In genomic region chr12:24758374-24758773, GRCm38 (mm10) we compare ENCODE assay signal across 8 mouse cellular contexts. TPM values are rescaled to one million over a fixed set of nuclear protein-coding genes. Genes with fewer than 3 reads are reported as not detected.
DNase-seq lines count a peak whose midpoint lies in the region; ATAC-seq and TF ChIP-seq lines count a peak whose summit lies in the region.

No protein-coding gene starts in this region.

- no peak for TF ChIP-seq CTCF in MEL (IDR thresholded peaks at IDR 0.05 in 2 of 3, conservative IDR thresholded peaks at IDR 0.05 in 1 of 3; ENCODE audit: control insufficient read depth in 1 of 3, insufficient read depth in 1 of 3, low read depth in 2 of 3, low read length in 3 of 3, poor library complexity in 1 of 3, severe bottlenecking in 1 of 3)

- H3K4me1 ChIP-seq in MEL (ENCODE audit: control insufficient read depth in 1 of 2, insufficient read depth in 2 of 2, low read length in 2 of 2), result peaks cover 10 to 12% of the 10 kb centered on the region in 2 experiments
- H3K4me1 ChIP-seq in forebrain, embryonic 13.5 days, result peaks cover 14% of the 10 kb centered on the region
- peaks cover 6% of the 10 kb centered on the region for H3K4me1 ChIP-seq in midbrain, embryonic 16.5 days (ENCODE audit: control insufficient read depth, insufficient read depth, low read length)

- H3K9ac ChIP-seq in MEL (ENCODE audit: control insufficient read depth, low read depth, low read length, poor library complexity, severe bottlenecking), result peak overlapping the region; percentile 44
- H3K9ac ChIP-seq in forebrain, embryonic 13.5 days, result no peak overlapping the region
- H3K9ac ChIP-seq in midbrain, embryonic 16.5 days (ENCODE audit: low read depth, low read length), result no peak overlapping the region; the same call in 1 of the 2 replicates

- peak overlapping the region; percentile 11; the same call in 1 of the 2 replicates for H3K27ac ChIP-seq in MEL (ENCODE audit: control insufficient read depth, low read depth, low read length)
- no peak overlapping the region for H3K27ac ChIP-seq in forebrain, embryonic 13.5 days
- no peak overlapping the region for H3K27ac ChIP-seq in midbrain, embryonic 16.5 days (ENCODE audit: low read length)

- peaks cover 0 to 2% of the 10 kb centered on the region in 2 experiments; a peak in 2 of 4 replicates for H3K36me3 ChIP-seq in MEL (ENCODE audit: control insufficient read depth in 1 of 2, insufficient read depth in 2 of 2, low read length in 2 of 2)
- H3K36me3 ChIP-seq in forebrain, embryonic 13.5 days (ENCODE audit: poor library complexity, severe bottlenecking), result no peaks in the 10 kb centered on the region
- H3K36me3 ChIP-seq in midbrain, embryonic 16.5 days (ENCODE audit: control insufficient read depth, insufficient read depth, low read length), result no peaks in the 10 kb centered on the region

- TF ChIP-seq RAD21 in MEL (IDR thresholded peaks at IDR 0.05; ENCODE audit: low read depth, low read length), result no peak

- intact Hi-C loops in heart, postnatal 14 days (cut with DNase I), result no loop called here
- intact Hi-C loops in heart, postnatal 25 days (cut with DNase I), result no loop called here
- intact Hi-C loops in left cerebral cortex, postnatal 25 days (cut with DNase I), result no loop called here

- 25% methylated on average over 6 of the region's 6 CpGs for WGBS in forebrain, embryonic 13.5 days
- 23% methylated on average over 6 of the region's 6 CpGs for WGBS in midbrain, embryonic 16.5 days

- no peaks in the 10 kb centered on the region for H3K9me3 ChIP-seq in MEL (replicated peaks; ENCODE audit: insufficient read depth, low read length)
- no peaks in the 10 kb centered on the region for H3K9me3 ChIP-seq in forebrain, embryonic 13.5 days (replicated peaks)
- H3K9me3 ChIP-seq in midbrain, embryonic 16.5 days (replicated peaks; ENCODE audit: control insufficient read depth, low read length, poor library complexity, severe bottlenecking), result no peaks in the 10 kb centered on the region

- no peaks in the 10 kb centered on the region for H3K27me3 ChIP-seq in MEL (ENCODE audit: control insufficient read depth in 1 of 2, insufficient read depth in 2 of 2, low read length in 2 of 2)
- no peaks in the 10 kb centered on the region for H3K27me3 ChIP-seq in forebrain, embryonic 13.5 days
- no peaks in the 10 kb centered on the region for H3K27me3 ChIP-seq in midbrain, embryonic 16.5 days (ENCODE audit: control insufficient read depth, insufficient read depth, low read depth, low read length)

- peak; percentile 42 to 56; a peak in 3 of 4 replicates for TF ChIP-seq EP300 in MEL (IDR thresholded peaks at IDR 0.05; ENCODE audit: low read depth in 1 of 2, low read length in 2 of 2)

- peak in 1 of 2 experiments; percentile 38; a peak in 1 of 4 replicates for TF ChIP-seq POLR2A in MEL (IDR thresholded peaks at IDR 0.05; ENCODE audit: control insufficient read depth in 1 of 2, insufficient read depth in 1 of 2, low read depth in 1 of 2, low read length in 2 of 2, poor library complexity in 1 of 2)

- H3K79me2 ChIP-seq in MEL (ENCODE audit: control insufficient read depth, insufficient read depth, low read length, poor library complexity), result no peaks in the 10 kb centered on the region

- 0 out of 2 replicates have a peak, but pooled peaks have one; percentile 19 for ATAC-seq in forebrain, embryonic 13.5 days
- ATAC-seq in midbrain, embryonic 16.5 days, result peak; percentile 75; the same call in 1 of the 2 replicates

- DNase-seq in heart, postnatal 14 days, result peak; percentile 14 to 33
- no peak for DNase-seq in heart, postnatal 25 days (ENCODE audit: low spot score)
- peak; percentile 90 for DNase-seq in MEL (ENCODE audit: low read depth, low spot score)
- peak; percentile 23 to 42 for DNase-seq in left cerebral cortex, postnatal 25 days (ENCODE audit: low spot score in 2 of 2)
- no peak for DNase-seq in spleen, adult 12 weeks (ENCODE audit: low spot score)
- DNase-seq in natural killer cell, adult 2 months (ENCODE audit: low spot score in 2 of 2), result no peak

- no peak overlapping the region for H3K4me2 ChIP-seq in forebrain, embryonic 13.5 days
- H3K4me2 ChIP-seq in midbrain, embryonic 16.5 days (ENCODE audit: low read length), result no peak overlapping the region

- peak overlapping the region; percentile 31 to 35 for H3K4me3 ChIP-seq in MEL (ENCODE audit: control insufficient read depth in 1 of 2, insufficient read depth in 1 of 2, low read depth in 2 of 2, low read length in 2 of 2)
- H3K4me3 ChIP-seq in forebrain, embryonic 13.5 days, result no peak overlapping the region
- H3K4me3 ChIP-seq in midbrain, embryonic 16.5 days (ENCODE audit: low read depth, low read length), result no peak overlapping the region

TF ChIP-seq in MEL, 35 proteins besides CTCF, POLR2A, EP300 and RAD21:
- TF ChIP-seq SMC3 (IDR thresholded peaks at IDR 0.05; ENCODE audit: low read depth, low read length), result no peak
- peak; percentile 54; the same call in 1 of the 2 replicates for TF ChIP-seq CHD2 (IDR thresholded peaks at IDR 0.05; ENCODE audit: low read length)
- TF ChIP-seq MEF2A (IDR thresholded peaks at IDR 0.05; ENCODE audit: extremely low read depth, insufficient replicate concordance, low read depth, low read length, poor library complexity, severe bottlenecking), result no peak
- TF ChIP-seq KAT2A (conservative IDR thresholded peaks at IDR 0.05; ENCODE audit: low read depth, low read length), result no peak
- TF ChIP-seq USF1 (IDR thresholded peaks at IDR 0.05; ENCODE audit: low read depth, low read length), result no peak
- TF ChIP-seq MAX (IDR thresholded peaks at IDR 0.05; ENCODE audit: low read length), result no peak
- peak; percentile 70; the same call in 1 of the 2 replicates for TF ChIP-seq SIN3A (IDR thresholded peaks at IDR 0.05; ENCODE audit: low read length)
- no peak for TF ChIP-seq POLR2AphosphoS5 (IDR thresholded peaks at IDR 0.05; ENCODE audit: borderline replicate concordance, low read depth, low read length)
- TF ChIP-seq ZC3H11A (IDR thresholded peaks at IDR 0.05; ENCODE audit: low read depth, low read length), result no peak
- TF ChIP-seq HCFC1 (IDR thresholded peaks at IDR 0.05; ENCODE audit: low read depth, low read length), result 0 out of 2 replicates have a peak, but pooled peaks have one; percentile 31
- no peak for TF ChIP-seq USF2 (IDR thresholded peaks at IDR 0.05; ENCODE audit: borderline replicate concordance in 1 of 2, insufficient read depth in 1 of 2, low read depth in 1 of 2, low read length in 2 of 2)
- TF ChIP-seq CHD1 (IDR thresholded peaks at IDR 0.05; ENCODE audit: low read depth, low read length), result no peak
- TF ChIP-seq MXI1 (IDR thresholded peaks at IDR 0.05; ENCODE audit: low read depth, low read length), result peak; percentile 56
- TF ChIP-seq TCF12 (IDR thresholded peaks at IDR 0.05; ENCODE audit: low read depth, low read length), result peak; percentile 49; the same call in 1 of the 2 replicates
- TF ChIP-seq JUND (IDR thresholded peaks at IDR 0.05; ENCODE audit: low read depth, low read length), result no peak
- TF ChIP-seq MYC (IDR thresholded peaks at IDR 0.05; ENCODE audit: low read depth, low read length), result no peak
- no peak; the same call in 1 of the 2 replicates for TF ChIP-seq TBP (IDR thresholded peaks at IDR 0.05; ENCODE audit: low read depth, low read length)
- TF ChIP-seq RCOR1 (IDR thresholded peaks at IDR 0.05; ENCODE audit: low read depth, low read length), result 0 out of 2 replicates have a peak, but pooled peaks have one; percentile 8
- 0 out of 2 replicates have a peak, but pooled peaks have one; percentile 7 for TF ChIP-seq GATA1 (IDR thresholded peaks at IDR 0.05; ENCODE audit: low read depth, low read length)
- no peak for TF ChIP-seq UBTF (IDR thresholded peaks at IDR 0.05; ENCODE audit: borderline replicate concordance, insufficient read depth, low read depth, low read length)
- peak; percentile 50; the same call in 1 of the 2 replicates for TF ChIP-seq ELF1 (IDR thresholded peaks at IDR 0.05; ENCODE audit: low read depth, low read length)
- TF ChIP-seq NELFE (IDR thresholded peaks at IDR 0.05; ENCODE audit: low read depth, low read length), result peak; percentile 30; the same call in 1 of the 2 replicates
- no peak for TF ChIP-seq TAL1 (IDR thresholded peaks at IDR 0.05; ENCODE audit: low read length)
- TF ChIP-seq ZNF384 (IDR thresholded peaks at IDR 0.05; ENCODE audit: low read depth, low read length), result no peak
- no peak for TF ChIP-seq POLR2AphosphoS2 (IDR thresholded peaks at IDR 0.05; ENCODE audit: low read length)
- no peak for TF ChIP-seq E2F4 (IDR thresholded peaks at IDR 0.05; ENCODE audit: borderline replicate concordance, low read depth, low read length)
- no peak for TF ChIP-seq MYB (IDR thresholded peaks at IDR 0.05; ENCODE audit: low read depth, low read length)
- no peak for TF ChIP-seq BHLHE40 (IDR thresholded peaks at IDR 0.05; ENCODE audit: borderline replicate concordance, low read depth, low read length)
- no peak for TF ChIP-seq NRF1 (IDR thresholded peaks at IDR 0.05; ENCODE audit: insufficient read depth, low read depth, low read length, poor library complexity, severe bottlenecking)
- peak; percentile 89 for TF ChIP-seq ETS1 (IDR thresholded peaks at IDR 0.05; ENCODE audit: low read depth, low read length)
TF ChIP-seq in MEL: peak in this region for 10.

RNA-seq across cellular contexts. Expression of gene Rrm2, which starts 50.3 kb away (rescaled TPM):
- 10 to 100 TPM in 1 of 2 experiments, 1 to 10 TPM in 1; 9.2 to 20.7 TPM for total RNA-seq in heart, postnatal 14 days (2021)
- total RNA-seq in heart, postnatal 25 days (2021), result 1 to 10 TPM; 3.6 to 4.8 TPM
- 81.2 and 88.2 TPM in 2 replicates for total RNA-seq in MEL (2012; rRNA removed)
- polyA plus RNA-seq in MEL (2012; ENCODE audit: insufficient read depth in 1 of 2, insufficient read length in 2 of 2, low read depth in 1 of 2, low replicate concordance in 2 of 2, missing spikeins in 1 of 2), result 100 to 1,000 TPM; 127 to 158 TPM
- 405 and 421 TPM in 2 replicates for polyA plus RNA-seq in forebrain, embryonic 13.5 days (2015; fragmentation: Nextera tagmentation; extraction: Ambion mirVana)
- 1 to 10 TPM; 2.3 to 3.0 TPM for total RNA-seq in left cerebral cortex, postnatal 25 days (2021)
- polyA plus RNA-seq in midbrain, embryonic 16.5 days (2015; fragmentation: Nextera tagmentation; extraction: Ambion mirVana), result 37.5 and 41.4 TPM in 2 replicates

Comparison
In these comparisons a context has a peak if more than half of its experiments do, and no peak if none do; other contexts are left out.
1. DNase-seq: peak in heart, postnatal 14 days (2 of 2), MEL (single experiment) and left cerebral cortex, postnatal 25 days (2 of 2); none in heart, postnatal 25 days (single experiment), spleen, adult 12 weeks (single experiment) and natural killer cell, adult 2 months (0 of 2).
2. H3K4me3 ChIP-seq: peak in MEL (2 of 2); none in forebrain, embryonic 13.5 days (single experiment) and midbrain, embryonic 16.5 days (single experiment).